Mouse (Mus musculus): Measurements from ENCODE around the gene Cltc. TPM values are rescaled to one million over a fixed set of nuclear protein-coding genes. Genes with fewer than 3 reads are reported as not detected.
"Not testable (repeated sequence)": the region's sequence is repeated elsewhere in the genome, so short reads cannot be mapped to it uniquely, and the experiment has no call there.

Gene Cltc
- total and polyA plus RNA-seq, 3 experiments = 81.1 to 440 (median 256) TPM

DNA sequence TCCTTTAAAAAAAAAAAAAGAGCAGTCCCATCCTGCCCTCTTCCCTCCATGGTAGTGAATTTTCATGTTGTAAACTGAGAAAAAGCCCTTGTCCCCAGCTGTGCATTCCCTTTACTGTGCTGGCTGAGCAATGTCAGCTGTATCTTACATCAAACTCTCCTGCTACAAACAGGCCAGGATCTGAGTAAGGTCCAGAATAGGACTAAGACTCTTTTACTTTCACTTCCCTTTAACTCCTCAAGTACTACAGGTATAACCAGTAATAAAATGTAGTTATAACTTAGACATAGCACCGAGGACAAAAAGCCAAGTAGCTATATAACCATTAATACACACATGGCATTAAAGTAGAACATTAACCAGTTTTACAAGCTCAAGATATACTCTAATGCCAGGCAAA is 18.4 kb downstream of the Cltc start:
- no peak for DNase-seq

DNA sequence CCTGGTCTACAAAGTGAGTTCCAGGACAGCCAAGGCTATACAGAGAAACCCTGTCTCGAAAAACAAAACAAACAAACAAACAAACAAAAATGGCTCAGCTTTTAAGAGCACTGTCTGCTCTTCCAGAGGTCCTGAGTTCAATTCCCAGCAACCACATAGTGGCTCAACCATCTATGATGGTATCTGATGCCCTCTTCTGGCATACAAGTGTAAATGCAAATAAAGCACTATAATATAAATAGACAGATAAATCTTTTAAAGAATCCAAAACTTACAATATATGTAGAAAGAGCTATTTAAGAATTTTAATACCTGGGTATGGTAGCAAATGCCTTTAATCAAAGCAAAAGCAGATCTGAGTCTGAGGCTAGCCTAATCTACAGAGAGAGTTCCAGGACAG is 19.1 kb downstream of the Cltc start:
- DNase-seq = not testable (repeated sequence)

DNA sequence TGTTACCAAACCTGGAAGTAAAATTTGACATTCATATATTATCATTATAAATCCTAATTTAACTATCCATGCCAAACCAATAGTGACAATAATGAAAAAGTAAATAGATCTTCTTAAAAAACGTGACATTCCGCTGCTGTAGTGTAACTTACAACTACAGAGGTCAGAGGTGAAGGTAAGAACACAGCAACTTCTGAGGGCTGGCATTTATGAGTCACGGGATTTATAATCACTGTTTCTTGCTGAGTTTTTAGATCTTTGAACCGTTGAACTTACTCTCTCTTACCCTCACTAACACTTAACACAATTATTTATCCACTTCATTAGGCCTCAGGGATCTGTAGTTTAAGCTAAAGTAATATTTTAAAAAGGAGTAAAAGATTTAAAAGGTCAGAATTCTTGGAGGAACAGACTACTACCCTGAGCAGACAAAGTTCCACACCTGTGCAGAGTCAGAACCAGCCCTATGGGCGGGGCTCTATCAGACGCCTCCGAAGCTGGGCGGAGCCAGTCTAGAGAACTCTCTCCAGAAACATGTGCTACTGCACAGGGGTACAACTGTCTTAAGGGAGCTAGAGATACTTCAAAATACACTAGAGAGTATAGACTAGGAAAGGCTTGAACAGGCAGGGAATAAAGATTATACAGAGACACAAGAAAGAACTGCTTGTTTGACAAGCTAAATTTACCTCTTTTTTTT is 19.9 kb downstream of the Cltc start:
- peak; percentile 44 for DNase-seq

DNA sequence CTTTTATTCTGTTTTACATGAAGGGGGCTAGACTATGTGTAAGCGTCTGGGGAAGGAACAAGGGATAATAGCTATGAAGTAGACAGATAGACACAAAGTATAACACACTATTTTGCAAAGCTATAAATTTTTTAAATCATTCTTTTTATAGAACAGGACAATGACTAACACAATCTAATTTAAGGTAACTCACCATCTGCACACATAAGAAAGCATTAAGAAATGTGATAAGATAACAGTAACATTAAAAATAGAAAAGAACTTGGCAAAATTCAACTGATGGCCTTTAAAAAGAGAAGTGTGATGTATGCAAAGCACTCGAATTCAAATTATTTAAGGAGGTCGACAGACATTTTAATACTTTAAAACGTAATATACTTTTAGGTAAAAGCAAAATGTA is 22.4 kb downstream of the Cltc start:
- DNase-seq = no peak

DNA sequence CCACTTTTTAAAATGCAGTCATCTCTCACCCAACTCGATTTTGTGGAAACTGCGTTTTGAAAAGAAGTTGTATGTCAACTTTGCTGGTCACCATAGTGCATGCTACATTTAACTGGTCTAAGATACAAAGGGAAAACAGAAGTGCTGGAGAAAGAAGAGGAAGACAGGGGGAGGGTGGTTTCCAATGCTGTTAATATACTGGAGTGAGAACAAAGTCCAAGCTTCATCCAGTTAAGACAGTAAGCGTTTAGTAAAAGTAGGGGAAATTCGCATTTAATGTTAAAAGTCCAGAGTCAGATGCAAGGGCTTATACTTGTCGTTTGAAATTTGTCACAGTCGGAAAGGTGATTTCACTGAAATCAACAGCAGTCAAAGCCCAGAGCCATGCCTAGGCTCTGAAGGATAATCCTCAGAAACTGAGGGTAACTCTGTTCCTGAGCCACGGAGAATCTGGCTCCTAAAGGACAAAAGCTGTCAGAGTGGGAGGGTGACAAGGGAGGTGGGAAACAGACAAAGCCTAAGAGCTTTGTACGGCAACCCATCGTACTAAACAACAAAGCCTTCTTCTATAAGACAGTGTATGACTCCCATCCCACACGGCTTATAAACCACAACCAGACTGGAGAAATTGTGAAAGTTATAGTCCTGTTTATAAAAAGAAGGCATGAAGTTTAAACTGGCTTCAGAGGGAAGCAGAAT is 23.0 kb downstream of the Cltc start:
- no peak for DNase-seq

DNA sequence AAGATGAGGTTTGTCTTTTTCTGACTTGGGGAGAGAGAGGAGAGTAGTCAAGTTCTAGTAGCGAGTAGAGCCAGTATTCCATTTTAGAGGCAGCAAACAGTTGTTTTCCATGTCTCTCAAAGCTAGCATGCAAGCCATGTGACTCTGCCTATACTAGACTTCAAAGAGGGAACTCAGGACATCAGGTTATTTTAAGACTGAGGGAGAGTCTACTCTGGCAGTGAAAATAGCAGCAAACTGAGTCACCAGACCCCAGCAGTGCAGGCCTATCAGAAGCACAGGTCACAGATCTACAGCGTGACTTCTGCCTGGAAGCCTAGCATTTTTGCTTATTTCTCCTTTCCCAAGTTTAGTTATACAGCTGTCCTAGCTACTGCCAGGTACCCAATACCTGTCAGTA is 25.9 kb downstream of the Cltc start:
- DNase-seq = no peak

DNA sequence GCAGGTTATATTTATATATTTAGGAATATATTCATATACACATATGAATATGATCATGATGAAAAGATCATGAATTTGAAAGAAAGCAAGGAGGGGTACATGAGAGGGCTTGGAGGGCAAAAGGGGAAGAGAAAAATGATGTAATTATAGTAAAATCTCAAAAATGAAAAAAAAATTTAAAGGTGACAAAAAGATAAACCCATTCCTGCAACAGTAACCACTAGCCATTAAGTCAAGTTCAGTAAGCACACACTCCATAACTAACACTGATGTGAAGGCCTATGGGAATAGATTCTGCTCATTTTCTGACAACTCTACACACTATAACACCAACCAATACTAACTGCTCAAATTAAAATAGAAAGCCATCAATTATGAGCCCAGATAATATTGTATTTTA is 31.8 kb downstream of the Cltc start:
- DNase-seq = no peak

DNA sequence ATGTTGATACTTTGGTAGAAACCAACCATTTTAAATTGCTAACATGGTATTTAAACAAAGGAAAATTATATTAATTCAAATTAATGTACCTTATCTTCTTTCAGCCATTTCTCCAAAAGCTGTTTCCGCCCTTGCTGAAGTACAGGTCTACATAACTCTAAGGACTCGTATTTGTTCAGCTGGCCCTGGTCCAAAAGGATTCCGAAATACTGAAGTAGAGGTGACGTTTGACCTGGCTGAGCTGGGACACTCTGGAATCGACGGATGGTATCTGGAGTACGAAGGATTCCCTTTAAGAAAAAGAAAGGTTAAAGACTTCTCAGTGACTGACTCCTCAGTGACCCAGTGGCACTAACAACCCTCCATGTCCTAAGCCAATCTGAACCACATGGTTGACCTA is 32.4 kb downstream of the Cltc start:
- no peak for DNase-seq

DNA sequence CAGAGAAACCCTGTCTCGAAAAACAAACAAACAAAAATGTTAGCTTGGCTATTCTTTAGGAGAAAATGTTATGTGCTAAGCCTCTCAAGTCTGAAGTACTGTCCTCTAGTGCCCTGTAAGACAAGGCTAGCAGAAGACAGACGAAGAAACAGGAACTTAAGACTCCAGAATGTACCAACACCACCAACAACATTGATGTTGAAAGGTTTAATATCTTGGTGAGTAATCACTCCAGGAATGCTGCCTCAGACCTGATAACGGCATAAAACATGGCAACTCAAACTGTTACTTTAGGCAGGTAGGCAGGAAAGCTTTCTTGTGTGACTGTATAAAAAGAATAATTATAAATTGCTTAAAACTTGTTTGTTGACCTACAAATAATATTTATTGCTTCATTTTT is 33.4 kb downstream of the Cltc start:
- DNase-seq = no peak

DNA sequence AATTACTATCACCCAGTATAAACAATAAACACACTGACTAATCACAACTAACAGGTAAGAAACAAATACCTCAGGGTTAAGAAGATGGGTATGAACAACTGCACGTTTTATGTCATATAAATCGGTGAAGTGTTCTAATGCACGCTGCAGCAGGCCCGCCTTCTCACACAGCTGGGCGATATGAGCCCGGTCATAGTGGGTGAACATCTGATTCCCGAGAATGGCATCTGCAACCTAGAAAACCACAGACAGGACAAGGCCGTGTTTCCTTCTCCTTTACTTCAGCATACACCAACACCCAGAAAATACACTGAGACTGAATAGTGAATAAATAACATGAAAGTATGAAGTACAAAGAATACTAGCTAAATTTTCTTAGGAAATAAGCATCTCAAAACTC is 38.0 kb downstream of the Cltc start:
- no peak for DNase-seq

DNA sequence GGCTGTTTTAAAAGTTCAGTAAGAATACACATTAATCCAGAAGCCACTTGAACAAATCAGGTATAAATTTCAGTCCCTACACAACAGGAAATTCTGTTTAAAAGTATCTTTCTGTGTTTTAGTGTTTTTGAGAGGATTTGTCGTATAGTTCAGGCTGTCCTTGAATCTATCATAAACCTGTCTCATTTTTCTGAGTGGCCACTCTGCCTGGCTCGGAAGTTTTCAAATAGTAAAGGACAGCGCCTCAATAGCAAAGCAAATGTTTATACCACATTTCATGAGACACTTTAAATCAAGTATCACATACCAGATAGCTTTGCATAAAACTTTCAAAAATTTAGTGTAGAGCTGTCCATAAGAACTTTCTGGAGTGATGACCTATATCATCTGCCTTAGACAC is 39.0 kb downstream of the Cltc start:
- no peak for DNase-seq

DNA sequence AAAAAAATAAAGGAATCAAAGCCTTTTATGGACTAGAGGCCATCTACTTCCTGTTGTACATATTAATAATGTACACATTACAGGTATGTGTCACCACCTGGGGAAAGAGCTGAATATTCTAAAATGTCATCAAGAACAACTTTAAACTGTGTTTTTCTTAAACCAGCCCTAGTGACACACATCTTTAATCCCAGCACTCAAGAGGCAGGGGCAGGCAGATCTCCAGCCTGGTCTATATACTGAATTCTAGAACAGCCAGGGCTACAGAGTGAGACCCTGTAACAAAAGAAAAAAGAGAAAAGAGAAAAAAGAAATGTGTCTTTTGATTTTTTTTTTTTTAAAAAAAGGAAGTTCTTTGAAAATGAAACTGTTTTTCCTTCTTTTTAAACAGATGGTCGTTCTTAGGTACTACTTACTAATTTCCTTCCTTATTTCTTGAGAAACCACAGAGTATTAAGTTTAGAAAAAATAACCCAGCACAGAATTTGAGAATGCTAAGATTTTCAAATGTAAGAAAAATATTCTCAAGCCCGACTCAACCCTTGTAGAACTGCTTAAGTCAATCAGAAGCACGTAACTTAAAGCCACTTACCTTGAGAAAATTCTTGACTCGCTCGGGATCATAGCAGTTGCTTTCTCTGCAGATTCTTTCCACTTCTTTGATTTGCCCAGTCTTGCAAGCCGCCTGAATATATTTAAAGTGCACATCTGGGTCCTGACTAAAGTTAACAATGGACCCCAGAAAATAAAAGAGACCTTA is 39.9 kb downstream of the Cltc start:
- DNase-seq = no peak

DNA sequence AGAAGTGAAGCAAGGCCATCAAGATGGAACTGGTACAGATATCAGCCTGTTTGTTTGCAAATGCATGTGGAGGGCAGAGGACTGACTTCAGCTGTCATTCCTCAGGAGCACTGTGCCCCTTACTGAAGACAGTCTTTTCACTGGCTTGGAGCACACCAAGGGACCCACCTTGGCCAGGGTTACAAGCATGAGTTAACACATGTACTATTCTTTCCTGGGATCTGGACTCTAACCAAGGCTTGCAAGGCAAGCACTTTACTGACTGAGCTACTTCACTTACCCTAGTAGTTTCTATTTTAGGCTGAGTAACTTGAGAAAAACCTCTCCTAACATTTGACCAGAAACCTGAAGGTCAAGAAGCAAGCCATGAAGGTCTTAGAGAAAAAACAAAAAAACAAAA is 42.8 kb downstream of the Cltc start:
- DNase-seq = no peak

DNA sequence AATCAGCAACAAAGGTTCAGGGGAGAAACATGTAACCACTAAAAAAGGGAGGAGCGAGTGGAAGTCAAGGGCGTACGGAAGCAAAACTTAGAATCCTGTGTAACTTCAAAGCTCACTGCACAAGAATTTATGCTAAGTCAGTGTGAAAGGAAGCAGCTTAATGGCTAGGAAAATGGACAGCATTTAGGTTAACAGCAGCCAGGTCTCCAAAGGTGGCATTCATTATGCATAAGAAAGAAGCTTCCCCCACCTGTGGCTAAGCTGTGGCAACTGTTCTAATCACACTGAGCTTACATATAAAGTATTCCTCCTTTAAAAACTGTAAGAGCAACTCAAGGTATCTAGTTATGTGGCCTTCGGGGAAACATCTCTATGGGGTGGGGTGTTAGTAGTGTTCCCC is 56.2 kb downstream of the Cltc start:
- no peak for DNase-seq

DNA sequence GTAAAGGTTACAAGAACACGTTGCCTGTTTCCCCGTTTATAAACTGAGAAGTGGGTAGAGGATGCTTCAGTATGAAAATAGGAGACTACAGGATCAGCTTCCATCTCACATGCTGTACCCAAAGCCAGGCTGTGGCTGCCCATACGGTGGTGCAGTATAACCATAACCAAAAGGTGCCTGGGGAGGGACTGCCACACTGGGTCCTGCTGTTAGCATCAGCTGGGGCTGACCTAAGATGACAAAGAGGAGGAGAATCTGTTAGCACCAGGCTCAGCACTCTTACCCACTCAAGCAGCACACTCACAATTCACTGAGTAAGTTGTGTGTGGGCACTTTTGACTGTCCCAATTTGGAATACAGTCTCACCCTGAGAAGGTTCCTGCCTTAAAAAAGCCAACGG is 61.9 kb downstream of the Cltc start:
- DNase-seq = no peak

DNA sequence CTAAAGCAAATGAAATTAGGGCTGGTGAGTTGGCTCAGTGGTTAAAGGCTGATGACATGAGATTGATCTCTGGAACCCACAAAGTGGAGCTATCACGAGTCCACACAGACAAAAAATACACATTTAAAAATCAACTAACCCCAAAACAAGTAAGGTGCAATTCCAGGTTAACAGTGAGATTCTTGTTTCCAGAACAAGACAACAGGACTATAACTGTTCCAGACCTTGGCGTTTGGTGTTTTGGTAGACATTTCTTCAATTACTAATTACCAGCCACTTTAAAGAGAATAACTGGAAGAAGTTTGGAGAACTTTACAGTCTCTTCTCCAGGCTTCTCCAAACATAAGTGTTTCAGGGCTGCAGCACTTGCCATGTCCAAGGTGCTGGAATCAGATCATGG is 64.8 kb downstream of the Cltc start:
- no peak for DNase-seq

DNA sequence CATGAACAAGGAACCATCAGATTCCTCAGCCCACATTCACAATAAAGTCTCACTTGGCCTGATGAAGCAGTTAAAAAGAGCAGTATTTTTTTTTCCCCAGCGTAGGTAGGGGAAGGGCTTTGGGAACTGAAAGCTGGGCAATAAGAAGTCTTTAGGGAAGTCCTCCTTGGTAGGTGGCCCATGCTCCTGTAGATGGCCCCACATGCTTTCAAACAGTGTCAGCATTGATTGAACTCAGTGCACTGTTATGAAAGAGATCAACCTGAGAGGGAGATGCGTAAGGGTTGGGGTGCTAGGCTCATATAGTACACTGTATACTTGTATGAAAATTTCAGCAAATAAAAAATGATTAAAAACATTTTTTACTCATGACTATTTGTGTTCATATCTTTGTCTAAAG is 65.4 kb downstream of the Cltc start:
- DNase-seq = no peak

DNA sequence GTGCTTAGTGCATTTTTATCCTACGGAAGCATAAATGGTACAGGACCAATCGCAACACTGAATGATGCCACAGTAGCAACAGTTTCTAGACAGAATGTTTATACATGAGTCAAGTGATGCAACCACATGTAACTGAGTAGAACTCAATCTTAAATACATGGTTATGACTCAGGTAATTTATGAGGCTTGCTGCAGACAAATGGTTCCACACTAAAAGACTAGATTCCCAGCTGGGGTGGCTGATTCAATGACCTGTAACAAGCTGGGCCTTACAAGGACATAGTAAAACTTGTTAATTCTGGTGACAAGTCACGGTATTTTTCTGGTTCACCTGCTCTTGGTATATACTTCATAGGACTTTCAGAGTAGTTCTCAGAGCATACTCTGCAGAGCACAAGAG is 65.9 kb downstream of the Cltc start:
- DNase-seq = peak; percentile 33

DNA sequence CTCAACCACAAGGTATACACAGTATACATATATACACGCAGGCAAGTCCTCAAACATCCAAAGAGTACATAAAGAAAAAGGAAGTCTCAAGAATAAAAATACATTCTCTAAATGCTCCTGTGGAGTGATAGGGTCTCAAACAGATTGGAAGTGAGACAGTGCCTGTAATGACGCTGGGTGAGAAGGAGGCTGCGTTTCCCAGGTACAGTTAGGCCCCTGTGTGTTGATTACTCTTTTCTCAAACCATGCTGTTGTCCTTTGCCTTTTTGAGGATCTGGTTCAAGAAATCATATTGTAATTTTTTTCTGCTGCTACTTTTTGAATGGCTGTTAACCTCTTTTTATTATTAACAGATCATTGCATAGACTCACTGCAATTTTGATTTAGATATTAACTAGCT is 67.0 kb downstream of the Cltc start:
- DNase-seq = no peak

DNA sequence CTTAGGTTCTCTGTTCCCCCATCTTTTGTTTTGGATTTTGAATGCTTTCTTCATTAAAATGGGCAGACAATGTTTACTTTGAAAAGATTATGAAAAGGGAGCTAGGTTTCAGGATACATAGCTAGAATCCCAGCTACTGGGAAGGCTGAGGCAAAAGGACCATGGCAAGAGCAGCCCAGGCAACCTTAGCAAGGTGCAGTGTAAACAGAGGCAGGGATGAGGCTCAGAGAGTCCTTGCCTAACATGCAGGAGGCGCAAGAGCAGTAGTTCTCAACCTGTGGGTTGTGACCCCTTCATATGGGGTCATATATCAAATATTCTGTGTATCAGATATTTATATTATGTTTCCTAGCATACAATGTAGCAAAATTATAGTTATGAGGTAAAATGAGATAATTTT is 72.0 kb downstream of the Cltc start:
- no peak for DNase-seq

DNA sequence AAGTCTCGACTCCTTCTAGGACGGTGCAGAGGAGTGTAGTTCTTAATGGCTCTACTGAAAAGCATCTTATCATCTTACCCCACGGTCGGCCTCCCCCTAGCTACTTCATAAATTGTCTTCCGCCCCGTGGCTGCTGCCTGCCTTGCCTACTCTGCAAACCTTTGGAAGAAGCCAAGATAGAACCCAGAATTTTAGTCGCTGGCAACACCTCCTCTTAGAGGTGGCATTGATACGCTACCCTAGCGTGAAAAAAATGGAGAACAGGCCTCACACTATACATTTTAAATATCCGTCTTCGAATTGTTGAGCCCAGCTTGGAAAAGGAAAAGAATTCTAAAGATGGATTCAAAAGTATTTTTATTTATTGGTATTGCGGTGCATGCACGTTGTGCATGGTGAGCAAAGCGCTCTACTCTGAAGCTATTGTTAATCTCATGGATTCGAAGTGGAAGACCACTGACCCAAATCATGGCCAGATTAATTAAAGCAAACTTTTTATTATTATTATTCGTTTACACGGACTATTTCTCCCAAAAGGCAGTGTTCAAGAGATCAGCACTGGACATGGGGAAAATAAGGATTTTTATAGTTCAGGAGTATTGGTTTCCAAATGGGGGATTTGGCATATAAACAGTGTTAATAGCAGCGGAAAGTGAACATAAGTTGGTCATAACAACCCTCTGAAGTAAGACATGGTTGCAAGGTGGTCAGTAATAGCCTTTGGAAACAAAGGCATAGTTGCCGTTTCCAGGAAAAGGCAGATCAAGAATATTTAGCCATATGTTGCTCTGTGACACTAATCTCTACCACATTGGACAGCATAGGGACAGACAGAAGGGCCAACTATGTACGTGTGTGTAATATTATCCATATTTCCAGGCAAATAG is 73.0 kb downstream of the Cltc start:
- DNase-seq = no peak

DNA sequence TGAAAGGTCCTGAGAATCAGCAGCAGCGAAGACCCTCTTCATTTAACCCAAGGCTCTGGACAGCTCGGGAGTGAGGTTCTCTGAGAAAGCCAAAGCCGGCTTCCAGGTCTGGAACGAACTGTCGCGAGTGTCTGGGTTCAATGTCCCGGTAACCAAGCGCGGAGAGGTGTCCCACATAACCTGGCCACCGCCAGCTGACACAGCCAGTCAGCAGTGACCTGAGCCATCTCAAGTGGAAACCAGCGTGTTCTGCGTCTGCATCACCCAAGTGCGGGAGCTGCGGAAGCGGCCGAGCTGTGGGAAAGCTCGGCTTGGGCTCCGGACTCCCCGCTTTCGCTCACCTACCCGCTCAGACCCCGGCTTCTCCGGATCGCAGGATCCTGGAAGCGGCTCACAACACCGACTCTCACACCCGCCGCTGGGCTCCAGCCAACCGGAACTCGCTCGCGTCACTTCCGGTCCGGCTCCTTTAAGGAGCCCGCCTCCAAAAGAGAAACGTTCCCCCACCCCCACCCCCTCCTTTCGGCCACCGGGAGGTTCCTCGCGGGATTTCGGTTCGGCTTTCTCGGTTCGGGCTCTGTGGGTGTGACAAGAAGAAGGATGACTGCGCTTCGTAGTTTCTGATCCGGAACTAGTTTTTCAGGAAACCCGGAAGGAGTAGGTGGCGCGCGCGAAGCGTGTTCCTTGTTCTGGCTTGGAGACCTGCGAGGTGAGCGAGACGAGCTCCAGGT is 73.8 kb downstream of the Cltc start, which contains the start of the genes Vmp1 and Ptrh2:
Vmp1 (minus strand) TSS at position 442 of the 731 bp plus-strand sequence.
Ptrh2 (plus strand) TSS at position 591 of the 731 bp plus-strand sequence.
- peak; percentile 95 for DNase-seq

All from adrenal gland, adult 2 months (tissue).